Mouse (Mus musculus): ENCODE measurements around the gene Nbeal1. TPM values are rescaled to one million over a fixed set of nuclear protein-coding genes. Genes with fewer than 3 reads are reported as not detected.

Nbeal1 gene
- total RNA-seq, 2 experiments from 2014 or later: 23.7 to 24.0 TPM

GRCm38 (mm10) chr1:60343630-60344455 is 163.4 kb downstream of the Nbeal1 start:
- DNase-seq (ENCODE audit: low spot score): no peak

GRCm38 (mm10) chr1:60344670-60345069 is 164.3 kb downstream of the Nbeal1 start:
- DNase-seq (ENCODE audit: low spot score): no peak

GRCm38 (mm10) chr1:60345712-60346111 is 165.3 kb downstream of the Nbeal1 start:
- no peak for DNase-seq (ENCODE audit: low spot score)

- no peak for DNase-seq (ENCODE audit: low spot score)
Observed at GRCm38 (mm10) chr1:60352786-60353185, 172.4 kb downstream of the Nbeal1 start.

GRCm38 (mm10) chr1:60361626-60362025 is 181.2 kb downstream of the Nbeal1 start:
- no peak for DNase-seq (ENCODE audit: low spot score)

- no peak for DNase-seq (ENCODE audit: low spot score)
Observed at GRCm38 (mm10) chr1:60376556-60376955, 196.2 kb downstream of the Nbeal1 start.

- no peak for DNase-seq (ENCODE audit: low spot score)
Observed at GRCm38 (mm10) chr1:60381910-60382309, 201.5 kb downstream of the Nbeal1 start.

Other genes with a start within 250 kb of the Nbeal1 start
- gene Ica1l, start 137.4 kb upstream of the Nbeal1 start, total RNA-seq (2021): under 1 TPM; 0.24 to 0.30 TPM
- gene Carf, start 82.4 kb upstream of the Nbeal1 start, total RNA-seq (2021): 1 to 10 TPM; 5.1 to 5.9 TPM
- gene Wdr12, start 82.0 kb upstream of the Nbeal1 start, total RNA-seq (2021): 10 to 100 TPM; 12.5 to 13.6 TPM
- gene Cyp20a1, start 162.7 kb downstream of the Nbeal1 start, total RNA-seq (2021): 1 to 10 TPM; 4.8 to 5.6 TPM
- gene Abi2, start 229.0 kb downstream of the Nbeal1 start, total RNA-seq (2021): 10 to 100 TPM in 1 of 2 experiments, 1 to 10 TPM in 1; 5.4 to 13.0 TPM